Mouse (Mus musculus): ENCODE data around the gene Ndufv1. TPM values are rescaled to one million over a fixed set of nuclear protein-coding genes. Genes with fewer than 3 reads are reported as not detected.
"Not testable (repeated sequence)": the region's sequence is repeated elsewhere in the genome, so short reads cannot be mapped to it uniquely, and the experiment has no call there.

The Ndufv1 gene
- total RNA-seq, 4 experiments from 2014 or later = 235 to 340 (median 280) TPM

GRCm38 (mm10) chr19:4042124-4042523 lies 29.5 kb upstream of the Ndufv1 start:
- no peak for DNase-seq

GRCm38 (mm10) chr19:4041500-4041899 lies 28.9 kb upstream of the Ndufv1 start:
- DNase-seq = not testable (repeated sequence)

- not testable (repeated sequence) for DNase-seq
Observed at GRCm38 (mm10) chr19:4040941-4041340, 28.3 kb upstream of the Ndufv1 start.

DNA sequence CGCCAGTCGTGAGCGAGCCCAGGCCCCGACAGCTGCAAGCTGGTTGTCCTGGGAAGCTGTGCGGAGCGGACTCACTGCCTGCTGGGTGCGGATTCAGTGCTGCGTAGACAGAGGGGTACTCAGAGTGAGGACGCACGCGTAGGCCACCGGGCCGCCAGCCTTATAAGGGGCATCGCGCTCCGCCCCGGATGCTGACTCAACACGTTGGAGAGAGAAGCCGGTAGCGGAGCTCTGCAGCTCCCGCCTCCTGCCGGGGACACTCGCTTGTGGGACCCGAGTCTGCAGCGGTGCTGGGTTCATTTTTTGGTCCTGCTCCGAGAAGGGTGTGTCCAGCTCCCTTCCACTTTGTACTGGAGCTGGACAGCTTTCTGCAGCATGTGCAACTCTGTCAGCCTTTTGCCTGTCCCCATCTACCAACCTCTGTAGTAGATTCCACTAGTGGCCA lies 25.2 kb upstream of the Ndufv1 start, which contains the start of gene Gstp1:
Gene Gstp1 (minus strand): TSS at position 198 of the 445 bp plus-strand sequence.
- peak; percentile 86 for DNase-seq

DNA sequence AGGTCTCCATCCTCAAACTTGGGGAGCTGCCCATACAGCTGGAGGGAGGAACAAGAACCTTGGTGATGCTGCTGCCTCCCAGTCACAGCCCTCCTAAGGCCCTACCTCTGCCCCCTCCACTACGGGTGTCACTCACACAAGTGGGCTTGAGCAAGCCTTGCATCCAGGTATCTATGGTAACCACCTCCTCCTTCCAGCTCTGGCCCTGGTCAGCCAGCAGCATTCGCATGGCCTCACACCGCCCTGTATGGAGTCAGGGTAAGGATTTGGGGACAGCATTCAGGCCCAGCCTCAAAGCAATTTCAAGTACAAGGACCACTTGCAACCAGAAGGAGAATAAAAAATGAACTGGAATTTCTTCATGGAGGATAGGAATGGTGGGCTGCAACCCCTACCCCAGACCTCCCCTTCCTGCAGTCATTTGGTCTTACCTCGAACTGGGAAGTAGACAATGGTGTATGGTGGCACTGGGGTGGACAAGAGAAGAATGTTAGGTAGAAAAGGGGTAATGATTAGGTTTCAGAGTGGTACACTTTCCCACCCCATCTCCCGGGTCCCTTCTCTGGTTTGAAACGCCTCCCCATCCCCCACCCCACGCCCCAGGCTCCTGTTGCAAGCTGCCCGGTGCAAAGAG lies 24.7 kb upstream of the Ndufv1 start:
- not testable (repeated sequence) for DNase-seq

- DNase-seq = no peak
Observed at GRCm38 (mm10) chr19:4036327-4037045, 23.9 kb upstream of the Ndufv1 start.

- no peak for DNase-seq
Observed at GRCm38 (mm10) chr19:4033742-4034141, 21.1 kb upstream of the Ndufv1 start.

GRCm38 (mm10) chr19:4033298-4033697 lies 20.7 kb upstream of the Ndufv1 start:
- no peak for DNase-seq

DNA sequence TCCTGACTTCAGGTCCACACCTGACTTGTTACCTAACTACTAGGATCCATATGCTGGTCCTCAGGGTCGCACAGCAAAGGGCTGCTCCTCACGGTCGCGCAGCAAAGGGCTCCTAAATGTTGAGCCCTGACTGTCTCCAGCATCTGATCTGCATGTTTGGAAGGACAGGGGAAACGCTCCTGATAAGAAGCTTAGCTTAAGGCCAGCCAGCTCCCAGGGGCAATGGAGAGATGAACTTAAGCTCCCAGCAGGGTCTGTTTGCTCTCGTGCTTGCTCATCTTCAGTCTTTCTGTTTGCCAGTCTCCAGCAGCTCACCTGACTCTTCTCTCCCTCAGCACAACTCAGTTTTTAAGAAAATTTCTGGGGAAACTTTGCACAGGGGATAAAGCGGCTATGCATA lies 20.1 kb upstream of the Ndufv1 start:
- no peak for DNase-seq

- no peak for DNase-seq
Observed at GRCm38 (mm10) chr19:4027576-4027975, 15.0 kb upstream of the Ndufv1 start.

GRCm38 (mm10) chr19:4023185-4023584 lies 10.6 kb upstream of the Ndufv1 start:
- DNase-seq = no peak

GRCm38 (mm10) chr19:4018743-4019583 lies 6.4 kb upstream of the Ndufv1 start:
- DNase-seq = peak; percentile 82

- no peak for DNase-seq
Observed at GRCm38 (mm10) chr19:4017921-4018587, 5.4 kb upstream of the Ndufv1 start.

GRCm38 (mm10) chr19:4015635-4016034 lies 3.0 kb upstream of the Ndufv1 start:
- no peak for DNase-seq

GRCm38 (mm10) chr19:4014802-4015201 lies 2.2 kb upstream of the Ndufv1 start:
- DNase-seq = no peak

DNA sequence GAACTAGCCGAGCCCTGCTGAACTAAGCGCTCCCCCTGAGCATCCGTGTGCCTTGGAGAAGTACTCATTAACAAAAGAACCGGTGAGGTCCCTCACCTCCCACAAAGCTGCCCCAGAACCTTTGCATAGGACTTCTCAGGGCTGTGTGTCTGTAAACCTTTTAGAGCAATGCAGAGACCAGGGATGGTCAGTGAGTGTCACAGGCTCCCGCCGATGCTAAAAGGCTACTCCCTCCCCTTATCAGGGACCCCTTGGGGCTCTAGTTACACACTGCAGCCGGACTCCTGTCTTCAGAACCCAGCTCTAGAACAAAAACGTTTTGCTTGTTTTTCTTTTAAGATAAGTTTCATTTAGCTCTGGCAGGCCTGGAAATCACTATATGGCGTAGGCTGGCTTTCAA lies 460 bp upstream of the Ndufv1 start:
- DNase-seq = no peak

GRCm38 (mm10) chr19:4011086-4011485 lies 1.5 kb downstream of the Ndufv1 start:
- DNase-seq = no peak

- DNase-seq = no peak
Observed at GRCm38 (mm10) chr19:4005971-4006370, 6.6 kb downstream of the Ndufv1 start.

GRCm38 (mm10) chr19:4005091-4005490 lies 7.5 kb downstream of the Ndufv1 start:
- DNase-seq = no peak

GRCm38 (mm10) chr19:4004331-4004730 lies 8.3 kb downstream of the Ndufv1 start:
- DNase-seq = no peak

DNA sequence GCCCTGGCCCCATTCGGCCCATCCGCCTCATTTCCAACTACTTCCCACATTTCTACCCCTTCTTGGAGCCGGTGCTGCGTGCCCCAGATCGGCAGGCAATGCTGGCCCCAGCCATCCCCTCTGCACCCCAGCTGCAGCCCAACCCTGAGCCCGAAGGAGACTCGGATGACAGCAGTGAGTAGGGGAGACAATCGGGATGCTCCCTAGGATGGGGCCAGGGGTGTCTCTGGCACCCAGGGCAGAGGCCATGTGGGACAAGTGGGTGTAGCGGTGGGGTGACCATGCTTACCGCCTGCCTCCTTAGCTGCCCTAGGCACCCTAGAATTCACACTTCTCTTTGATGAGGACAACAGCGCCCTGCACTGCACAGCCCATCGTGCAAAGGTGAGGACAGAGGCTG lies 9.0 kb downstream of the Ndufv1 start:
- DNase-seq = no peak

DNA sequence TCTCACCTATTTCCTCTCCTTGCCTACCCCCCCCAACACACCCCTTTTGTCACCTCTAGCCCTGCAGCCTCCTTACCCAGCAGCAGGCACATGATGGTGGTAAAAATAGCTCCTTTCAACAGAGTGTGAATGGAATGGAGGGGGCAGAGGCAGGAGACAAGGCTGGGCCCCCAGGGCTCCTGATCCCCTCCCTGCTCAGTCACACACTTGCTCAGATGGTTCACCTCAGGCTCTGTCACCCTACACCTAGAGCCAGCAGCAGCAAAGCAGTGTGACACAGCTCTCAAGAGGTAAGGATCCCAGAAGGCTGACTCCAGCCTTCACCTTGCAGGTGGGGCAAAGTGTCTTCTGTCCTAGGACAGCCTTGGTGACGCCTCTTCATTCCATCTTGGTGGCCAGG lies 9.5 kb downstream of the Ndufv1 start, which contains the start of gene Doc2g:
Gene Doc2g (plus strand): TSS at position 202 of the 400 bp plus-strand sequence.
- DNase-seq = no peak

Measured in adrenal gland, adult 8-10 months (tissue).